ENCODE assay signal across 17 mouse cellular contexts in genomic region chr11:43092980-43093379, GRCm38 (mm10). TPM values are rescaled to one million over a fixed set of nuclear protein-coding genes. Genes with fewer than 3 reads are reported as not detected.
"Had no signal": no experiment of that assay in that cellular context is flagged by ENCODE, and none has a peak within 500 bp of the region (broad histone marks: within the 10 kb centered on the region; RNA-seq: fewer than 3 reads in every experiment).

No protein-coding gene starts in this region.

- H3K27ac ChIP-seq: midbrain, embryonic 10.5 days; midbrain, embryonic 12.5 days; neural tube, embryonic 13.5 days; neural tube, embryonic 15.5 days had no signal

- DNase-seq: lung, adult 18-20 months; lung, postnatal 10 days; lung, postnatal 4 days; midbrain, embryonic 14.5 days; retina, postnatal 1 day; right cerebral cortex, postnatal 4 days; spleen, adult 18-20 months; thymus, adult 18-20 months; thymus, postnatal 14 days; thymus, postnatal 4 days had no signal

- H3K4me3 ChIP-seq: midbrain, embryonic 10.5 days; midbrain, embryonic 12.5 days; myocyte; neural tube, embryonic 13.5 days; neural tube, embryonic 15.5 days had no signal

RNA-seq across cellular contexts. Expression of gene Atp10b, which starts 56.7 kb away (rescaled TPM):
- total RNA-seq: megakaryocyte, adult 5-6 weeks; megakaryocyte-erythroid progenitor cell, adult 5-6 weeks had no signal

RNA-seq across cellular contexts. Expression of gene Gm9972, which starts 57.4 kb away (rescaled TPM):
- total RNA-seq: megakaryocyte, adult 5-6 weeks; megakaryocyte-erythroid progenitor cell, adult 5-6 weeks had no signal
